Mouse (Mus musculus): Measurements from ENCODE around the gene Acad12. TPM values are rescaled to one million over a fixed set of nuclear protein-coding genes. Genes with fewer than 3 reads are reported as not detected.

The Acad12 gene
- polyA plus RNA-seq, 1 experiment = 1.5 TPM

DNA sequence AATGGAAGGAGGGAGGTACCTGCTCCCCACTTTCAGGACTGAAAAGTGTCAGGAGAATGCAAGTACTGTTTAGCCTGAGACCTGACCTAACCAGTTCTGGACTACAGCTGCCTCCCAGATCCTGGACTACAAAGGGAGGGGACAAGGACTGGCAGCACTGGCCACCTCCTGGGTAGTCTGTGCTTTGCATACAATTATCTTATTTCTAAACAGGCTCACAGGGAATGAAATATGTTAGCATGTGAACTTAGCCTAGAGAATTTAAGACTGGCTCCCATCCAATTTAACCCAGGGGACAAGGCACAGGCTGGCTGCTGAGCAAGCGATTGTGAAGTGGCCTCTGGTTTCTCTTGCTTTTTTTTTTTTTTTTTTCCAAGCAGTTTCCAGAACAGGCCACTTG lies 48.0 kb downstream of the Acad12 start:
- TF ChIP-seq CTCF (IDR thresholded peaks at IDR 0.05; ENCODE audit: borderline replicate concordance, extremely low read depth, insufficient read depth, insufficient read length) (no peak), POLR2A (IDR thresholded peaks at IDR 0.05; ENCODE audit: borderline replicate concordance, extremely low read depth, insufficient read depth, insufficient read length, poor library complexity, severe bottlenecking) (no peak)
- peak; percentile 5 for DNase-seq (ENCODE audit: low read depth)

DNA sequence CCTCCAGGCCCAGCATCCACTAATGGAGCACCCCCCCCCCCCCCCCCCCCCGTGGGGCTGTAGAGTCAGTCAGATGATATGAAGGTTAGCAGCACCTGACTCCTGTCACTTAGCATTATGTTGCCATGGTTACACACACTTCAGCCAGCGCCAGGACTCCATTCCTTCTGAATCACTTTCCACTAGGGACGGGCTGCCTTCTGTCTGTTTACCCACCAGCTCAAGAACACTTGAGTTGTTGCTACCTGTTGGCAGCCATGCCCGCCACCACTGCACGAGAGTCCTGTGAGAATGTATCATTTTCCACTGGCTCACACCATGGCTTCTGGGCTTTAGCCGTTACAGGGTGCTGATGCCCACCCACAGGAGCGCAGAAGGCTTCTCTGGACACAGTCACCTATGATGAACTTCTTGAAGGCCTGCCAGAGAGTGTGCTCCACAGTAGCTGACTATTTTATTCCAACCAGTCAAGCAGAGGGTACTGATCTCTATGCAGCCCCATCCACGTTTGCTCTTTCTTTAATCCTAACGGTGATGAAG lies 48.8 kb downstream of the Acad12 start:
- TF ChIP-seq POLR2A (IDR thresholded peaks at IDR 0.05; ENCODE audit: borderline replicate concordance, extremely low read depth, insufficient read depth, insufficient read length, poor library complexity, severe bottlenecking) (no peak), CTCF (IDR thresholded peaks at IDR 0.05; ENCODE audit: borderline replicate concordance, extremely low read depth, insufficient read depth, insufficient read length) (no peak)
- peak; percentile 37 for DNase-seq (ENCODE audit: low read depth)

DNA sequence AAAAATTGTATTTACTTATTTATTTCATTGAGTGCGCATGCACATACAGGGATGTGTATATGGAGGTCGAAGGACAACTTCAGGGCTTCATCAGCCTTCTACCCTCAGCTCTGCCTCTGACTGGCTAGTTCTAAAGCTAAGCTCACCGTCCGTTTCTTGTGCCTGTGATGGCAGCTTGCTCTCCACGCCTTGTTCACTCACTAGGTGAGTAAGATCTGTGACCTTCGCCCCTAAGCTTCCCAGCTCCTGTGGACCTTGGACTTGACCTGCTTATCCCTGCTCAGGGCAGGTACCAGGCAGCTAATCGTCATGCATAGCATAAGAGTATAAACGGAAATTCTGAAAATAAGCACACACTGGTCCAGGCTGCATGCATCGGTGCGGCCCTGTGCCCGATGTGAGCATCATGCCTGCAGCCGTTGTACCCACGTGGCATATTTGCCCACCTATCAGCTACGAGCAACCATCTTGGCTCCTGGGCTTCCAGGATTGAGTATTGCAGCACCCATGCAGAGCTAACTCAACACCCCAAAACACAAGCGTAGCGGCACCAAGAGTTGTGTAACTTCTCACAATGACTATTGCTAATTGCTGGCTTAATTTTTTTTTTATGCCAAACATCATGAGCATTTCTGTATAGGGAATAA lies 52.6 kb downstream of the Acad12 start:
- TF ChIP-seq CTCF (IDR thresholded peaks at IDR 0.05; ENCODE audit: borderline replicate concordance, extremely low read depth, insufficient read depth, insufficient read length) = no peak
- TF ChIP-seq POLR2A (IDR thresholded peaks at IDR 0.05; ENCODE audit: borderline replicate concordance, extremely low read depth, insufficient read depth, insufficient read length, poor library complexity, severe bottlenecking) = no peak
- no peak for DNase-seq (ENCODE audit: low read depth)

DNA sequence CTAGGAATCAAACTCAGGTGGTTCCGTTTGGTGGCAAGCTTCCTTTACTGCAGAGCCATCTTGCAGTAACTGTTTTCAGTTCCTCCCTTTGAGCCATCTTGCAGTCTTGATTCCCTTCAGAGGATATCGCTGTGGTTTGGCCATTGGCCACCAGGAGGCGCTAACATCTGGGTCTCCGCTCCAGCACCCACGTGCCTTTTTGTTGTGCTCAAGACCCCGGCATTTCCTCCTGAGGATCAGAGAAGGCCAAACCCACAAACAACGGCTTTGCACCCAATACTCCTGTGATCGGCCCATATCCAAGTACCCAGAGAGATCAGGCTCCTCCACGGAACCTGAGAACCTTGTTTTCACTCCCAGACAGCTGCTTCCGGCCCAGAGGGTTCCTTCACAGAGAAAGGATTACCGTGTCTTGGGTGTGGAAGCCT lies 54.3 kb downstream of the Acad12 start:
- TF ChIP-seq CTCF (IDR thresholded peaks at IDR 0.05; ENCODE audit: borderline replicate concordance, extremely low read depth, insufficient read depth, insufficient read length) = peak; percentile 92
- no peak for TF ChIP-seq POLR2A (IDR thresholded peaks at IDR 0.05; ENCODE audit: borderline replicate concordance, extremely low read depth, insufficient read depth, insufficient read length, poor library complexity, severe bottlenecking)
- peak; percentile 87 for DNase-seq (ENCODE audit: low read depth)

DNA sequence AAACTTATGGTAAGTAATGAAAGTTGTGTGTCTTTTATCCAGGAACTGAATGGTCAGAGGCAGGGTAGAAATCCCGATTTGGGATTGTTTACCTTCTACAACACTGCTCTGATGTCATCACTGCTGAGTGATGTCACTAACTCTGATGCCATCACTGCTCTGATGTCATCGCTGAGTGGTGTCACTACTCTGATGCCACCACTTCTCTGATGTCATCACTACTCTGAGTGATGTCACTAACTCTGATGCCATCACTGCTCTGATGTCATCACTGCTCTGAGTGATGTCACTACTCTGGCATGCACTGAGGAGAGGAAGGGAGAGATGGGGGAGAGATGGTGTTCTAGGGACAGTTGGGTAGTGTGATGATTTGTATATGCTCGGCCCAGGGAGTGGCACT lies 56.3 kb downstream of the Acad12 start:
- no peak for DNase-seq (ENCODE audit: low read depth)
- TF ChIP-seq CTCF (IDR thresholded peaks at IDR 0.05; ENCODE audit: borderline replicate concordance, extremely low read depth, insufficient read depth, insufficient read length) (no peak), POLR2A (IDR thresholded peaks at IDR 0.05; ENCODE audit: borderline replicate concordance, extremely low read depth, insufficient read depth, insufficient read length, poor library complexity, severe bottlenecking) (no peak)

DNA sequence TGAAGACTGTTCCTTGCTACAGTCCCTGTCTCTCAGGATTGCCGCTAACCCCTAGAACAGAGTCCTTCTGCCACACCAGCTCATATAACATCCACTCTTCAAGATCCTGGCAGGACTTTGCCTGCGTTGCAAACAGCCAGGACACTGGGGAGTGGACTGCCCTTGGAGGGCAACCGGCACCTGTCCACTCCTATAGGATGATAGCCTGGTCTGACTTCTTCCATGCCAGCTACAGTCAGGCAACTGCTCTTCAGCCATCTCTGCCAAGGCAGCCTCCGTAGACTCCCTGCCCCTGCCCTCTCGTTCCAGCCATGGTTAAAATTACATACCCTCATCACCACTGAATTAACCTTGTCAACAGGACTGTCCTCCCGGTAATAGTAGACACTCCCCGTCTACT lies 69.5 kb downstream of the Acad12 start:
- DNase-seq (ENCODE audit: low read depth) = no peak
- TF ChIP-seq POLR2A (IDR thresholded peaks at IDR 0.05; ENCODE audit: borderline replicate concordance, extremely low read depth, insufficient read depth, insufficient read length, poor library complexity, severe bottlenecking) (no peak), CTCF (IDR thresholded peaks at IDR 0.05; ENCODE audit: borderline replicate concordance, extremely low read depth, insufficient read depth, insufficient read length) (no peak)

DNA sequence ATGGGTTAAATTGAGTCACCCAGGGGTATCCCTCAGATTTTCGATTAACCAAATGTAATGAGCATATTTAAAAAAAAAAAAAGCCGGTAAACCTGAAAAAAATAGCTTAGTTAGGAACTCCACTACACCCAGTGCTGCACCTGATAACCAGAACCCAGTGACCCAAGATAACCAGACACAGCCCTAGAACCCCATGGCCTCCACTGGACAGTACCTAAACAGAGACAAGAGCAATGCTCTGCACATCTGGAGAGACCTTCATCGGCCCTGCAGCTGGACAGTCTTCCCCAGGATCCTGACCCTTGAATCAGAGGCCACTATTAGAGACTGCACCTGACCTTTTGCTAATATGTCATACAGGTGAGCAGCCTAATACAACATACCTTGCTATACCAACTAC lies 71.7 kb downstream of the Acad12 start:
- DNase-seq (ENCODE audit: low read depth) = no peak
- no peak for TF ChIP-seq CTCF (IDR thresholded peaks at IDR 0.05; ENCODE audit: borderline replicate concordance, extremely low read depth, insufficient read depth, insufficient read length)
- no peak for TF ChIP-seq POLR2A (IDR thresholded peaks at IDR 0.05; ENCODE audit: borderline replicate concordance, extremely low read depth, insufficient read depth, insufficient read length, poor library complexity, severe bottlenecking)

Other genes with a start within 250 kb of the Acad12 start
- gene Trafd1, start 233.3 kb downstream of the Acad12 start, polyA plus RNA-seq (2012; rRNA removed) = 157 and 195 TPM in 2 replicates
- gene Naa25, start 221.0 kb downstream of the Acad12 start, polyA plus RNA-seq (2012; rRNA removed) = 29.7 and 30.1 TPM in 2 replicates
- gene Tmem116, start 167.0 kb downstream of the Acad12 start, polyA plus RNA-seq (2012; rRNA removed) = 1.8 TPM in 2 replicates
- gene Erp29, start 166.4 kb downstream of the Acad12 start, polyA plus RNA-seq (2012; rRNA removed) = 110 and 121 TPM in 2 replicates
- gene Adam1b, start 115.5 kb downstream of the Acad12 start, polyA plus RNA-seq (2012; rRNA removed) = not detected in 2 replicates
- 34.1 and 38.2 TPM in 2 replicates for gene Adam1a, start 73.5 kb downstream of the Acad12 start, polyA plus RNA-seq (2012; rRNA removed)
- gene Gm42878, start 73.5 kb downstream of the Acad12 start, polyA plus RNA-seq (2012; rRNA removed) = 0.14 and 0.39 TPM in 2 replicates
- gene Mapkapk5, start 73.0 kb downstream of the Acad12 start, polyA plus RNA-seq (2012; rRNA removed) = 99.8 and 103 TPM in 2 replicates
- gene Aldh2, start 25.1 kb downstream of the Acad12 start, polyA plus RNA-seq (2012; rRNA removed) = 141 and 169 TPM in 2 replicates
- gene Acad10, start 41.6 kb upstream of the Acad12 start, polyA plus RNA-seq (2012; rRNA removed) = 1.8 and 2.8 TPM in 2 replicates
- 31.4 and 41.5 TPM in 2 replicates for gene Brap, start 41.6 kb upstream of the Acad12 start, polyA plus RNA-seq (2012; rRNA removed)
- 156 and 226 TPM in 2 replicates for gene Atxn2, start 92.4 kb upstream of the Acad12 start, polyA plus RNA-seq (2012; rRNA removed)
- 10.2 and 13.5 TPM in 2 replicates for gene Sh2b3, start 218.7 kb upstream of the Acad12 start, polyA plus RNA-seq (2012; rRNA removed)
- gene Pheta1, start 230.0 kb upstream of the Acad12 start, polyA plus RNA-seq (2012; rRNA removed) = 45.0 and 55.7 TPM in 2 replicates